Mouse (Mus musculus): ENCODE data around the gene Arglu1.

Gene Arglu1

DNA sequence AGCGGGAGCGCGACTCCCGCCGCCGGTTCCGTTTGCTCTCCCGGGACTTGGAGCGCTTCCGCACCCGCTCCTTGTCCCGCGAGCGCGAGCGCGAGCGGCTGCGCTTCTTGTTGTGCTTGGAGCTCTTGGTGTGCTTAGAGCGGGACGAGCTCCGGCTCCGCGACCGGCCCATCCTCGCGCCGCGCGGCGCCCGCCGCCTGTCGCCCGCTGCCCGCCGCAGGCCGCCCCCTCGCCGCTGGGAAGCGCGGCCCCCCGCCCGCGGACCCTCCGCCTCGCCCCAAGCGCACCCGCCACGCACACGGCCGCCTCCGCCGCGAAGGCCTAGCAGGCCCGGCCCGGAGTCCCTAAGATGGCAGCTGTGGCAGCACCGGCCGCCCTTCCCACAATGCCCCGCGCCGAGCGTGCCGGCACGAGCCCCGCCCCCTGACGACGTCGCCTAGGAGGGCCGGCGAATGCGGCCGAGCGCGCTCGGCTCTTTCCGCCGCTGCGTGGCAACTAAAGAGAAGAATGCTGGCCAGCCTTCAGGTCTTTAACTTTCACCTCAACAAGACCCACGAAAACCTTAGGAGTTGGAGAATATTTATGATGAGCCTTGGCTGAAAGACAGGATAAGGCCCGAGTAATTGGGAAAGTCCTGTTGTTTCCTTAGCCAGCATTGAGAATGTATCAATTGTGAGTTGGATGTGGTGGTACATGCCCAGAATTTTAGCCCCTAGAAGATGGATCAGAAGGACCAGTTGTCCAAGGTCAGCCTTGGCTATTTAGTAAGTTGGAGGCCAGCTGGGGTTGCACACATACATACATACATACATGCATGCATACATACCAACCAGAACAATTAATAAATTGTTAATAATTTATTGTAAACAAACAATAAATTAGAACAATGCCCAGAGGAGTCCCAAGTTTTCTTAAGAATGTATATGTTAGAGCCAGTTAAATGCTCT lies at the start of gene Arglu1:
Arglu1 (minus strand) TSS at position 376 of the 947 bp plus-strand sequence.
- DNase-seq (ENCODE audit: low spot score): peak; percentile 97

DNA sequence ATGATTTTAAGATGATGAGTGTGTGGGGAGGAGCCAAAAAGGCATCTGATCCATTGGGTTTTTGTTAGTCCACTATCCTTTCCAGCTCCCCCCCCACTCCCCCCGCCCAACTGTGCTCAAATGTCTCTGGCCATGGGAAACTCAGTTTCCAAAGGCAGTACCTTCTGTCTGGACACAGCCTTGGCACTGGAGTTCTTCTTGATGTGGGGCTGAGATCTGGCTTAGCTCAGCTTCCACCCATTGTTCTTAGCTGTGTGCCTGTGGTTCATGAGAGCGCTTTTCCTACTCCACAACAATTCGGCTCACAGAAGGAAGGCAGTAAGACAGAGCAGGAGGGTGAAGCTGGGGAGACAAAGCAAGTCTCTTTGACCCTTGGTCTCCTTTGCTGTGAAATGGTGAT lies 47.0 kb upstream of the Arglu1 start:
- no peak for DNase-seq (ENCODE audit: low spot score)

- no peak for DNase-seq (ENCODE audit: low spot score)
These were observed 46.5 kb upstream of the Arglu1 start for GRCm38 (mm10) chr8:8736826-8737225.

- peak; percentile 63 for DNase-seq (ENCODE audit: low spot score)
These were observed 43.5 kb upstream of the Arglu1 start for GRCm38 (mm10) chr8:8733804-8734203.

- DNase-seq (ENCODE audit: low spot score): no peak
These were observed 38.3 kb upstream of the Arglu1 start for GRCm38 (mm10) chr8:8728643-8729042.

DNA sequence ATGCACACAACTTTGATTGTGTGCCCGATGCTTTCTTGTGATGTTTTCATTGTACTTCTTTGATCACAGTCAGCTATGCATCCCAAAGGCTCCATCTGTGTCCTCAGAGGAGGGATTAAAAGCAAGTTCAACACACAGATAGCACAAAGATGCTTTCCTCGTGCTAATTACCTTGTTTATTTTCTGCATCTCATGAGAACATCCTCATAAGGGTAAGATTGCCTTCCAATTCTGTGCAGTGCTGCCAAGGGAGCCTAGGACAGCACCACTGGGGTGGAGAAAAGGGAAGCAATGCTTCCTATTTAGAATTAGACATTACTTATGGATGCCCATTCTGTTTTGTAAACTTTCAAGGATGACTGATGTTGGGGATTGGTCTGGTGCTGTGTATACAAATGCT lies 36.2 kb upstream of the Arglu1 start:
- no peak for DNase-seq (ENCODE audit: low spot score)

- no peak for DNase-seq (ENCODE audit: low spot score)
These were observed 14.5 kb upstream of the Arglu1 start for GRCm38 (mm10) chr8:8704813-8705212.

DNA sequence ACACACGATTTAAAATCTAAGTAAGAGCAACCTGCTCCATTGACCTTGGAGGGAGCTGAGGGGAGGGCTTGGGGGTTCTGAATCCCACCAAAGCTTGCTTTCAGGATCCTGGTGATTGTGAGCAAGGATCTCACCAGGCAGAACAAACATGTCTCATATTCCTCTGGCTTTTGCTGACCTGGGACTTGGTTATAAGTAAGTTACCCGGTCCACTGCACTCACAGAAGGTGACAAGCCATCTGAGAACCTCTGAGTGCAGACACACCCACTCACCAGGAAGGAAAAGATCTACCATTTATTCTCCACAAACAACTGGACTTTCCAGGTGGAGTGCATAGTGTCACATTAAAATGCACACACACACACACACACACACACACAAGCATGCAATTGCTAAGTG lies 13.3 kb upstream of the Arglu1 start:
- DNase-seq (ENCODE audit: low spot score): no peak

DNA sequence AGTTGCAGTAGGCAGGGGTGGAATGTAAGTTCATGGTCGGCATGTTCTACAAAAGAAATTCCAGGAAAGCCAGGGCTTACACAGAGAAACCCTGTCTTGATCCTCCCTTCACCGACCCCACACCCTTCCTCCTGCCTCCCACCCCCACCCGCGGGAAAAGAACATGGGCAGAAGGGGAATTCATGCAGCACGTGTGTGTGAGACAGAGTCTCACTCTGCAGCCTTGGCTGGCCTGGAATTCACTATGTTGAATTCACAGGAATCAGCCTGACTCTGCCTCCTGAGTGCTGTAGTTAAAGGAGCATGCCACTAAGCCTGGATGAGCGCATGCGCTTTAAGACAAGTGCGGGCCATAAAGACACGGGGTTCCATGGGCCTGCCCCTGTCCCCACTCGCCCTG lies 10.5 kb upstream of the Arglu1 start:
- DNase-seq (ENCODE audit: low spot score): no peak

DNA sequence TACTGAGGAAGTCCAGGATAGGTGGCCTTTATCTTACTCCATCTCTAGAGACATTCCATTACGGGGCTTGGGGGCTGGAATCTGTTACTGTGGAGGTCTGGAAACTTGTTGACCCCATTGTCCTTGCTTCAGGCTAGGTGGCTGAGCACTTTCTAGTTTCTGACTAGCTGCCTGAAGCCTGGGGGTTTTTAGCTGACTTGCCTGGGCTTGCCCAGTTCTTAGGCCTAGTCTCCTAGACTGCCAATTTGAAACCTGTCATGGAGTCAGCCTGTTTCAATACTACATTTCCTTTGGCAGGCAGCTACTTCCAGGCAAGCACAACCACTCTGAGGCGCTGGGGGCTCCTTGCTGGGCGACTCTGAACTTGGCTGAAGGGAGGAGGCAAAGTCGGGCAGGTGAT lies 9.9 kb upstream of the Arglu1 start:
- no peak for DNase-seq (ENCODE audit: low spot score)

GRCm38 (mm10) chr8:8689454-8690145 lies 721 bp downstream of the Arglu1 start:
- DNase-seq (ENCODE audit: low spot score): peak; percentile 63

GRCm38 (mm10) chr8:8688823-8689453 lies 1.4 kb downstream of the Arglu1 start:
- DNase-seq (ENCODE audit: low spot score): peak; percentile 21

DNA sequence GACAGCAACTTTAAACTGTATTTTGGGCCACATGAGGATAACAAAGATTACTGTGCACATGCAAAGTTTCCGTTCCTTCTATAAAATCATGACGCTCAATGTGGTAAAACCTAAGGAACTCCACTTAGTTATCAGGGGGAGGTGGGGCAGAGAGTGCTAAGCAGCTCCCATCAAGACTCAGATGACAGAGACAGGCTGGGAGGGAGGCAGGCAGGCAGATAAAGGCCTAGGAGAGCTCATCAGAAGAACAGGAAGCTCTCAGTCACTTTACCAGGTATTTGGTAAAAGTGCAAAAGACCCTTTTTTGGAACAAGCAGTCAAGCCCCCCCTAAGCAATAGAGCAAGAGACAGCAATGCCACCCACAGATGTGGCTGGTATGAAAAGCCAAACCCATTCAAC lies 4.8 kb downstream of the Arglu1 start:
- DNase-seq (ENCODE audit: low spot score): no peak

DNA sequence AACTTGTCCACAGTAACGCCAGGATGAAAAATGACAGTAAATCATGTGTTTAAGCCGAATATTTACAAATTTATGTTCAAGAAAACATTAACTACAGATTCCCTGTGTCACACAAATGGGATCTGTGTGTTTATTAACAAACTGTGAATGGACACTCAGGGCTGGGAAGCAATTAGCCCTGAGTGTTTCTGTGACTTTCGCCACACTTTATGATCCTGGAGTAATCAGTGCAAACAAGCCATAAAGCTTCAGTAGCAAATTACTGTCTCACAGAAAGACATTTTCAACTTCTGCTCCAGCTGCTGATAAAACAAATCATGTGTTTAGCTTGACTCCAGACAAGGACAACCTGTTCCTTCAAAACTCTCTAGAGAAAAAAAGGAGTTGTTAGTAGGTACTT lies 7.6 kb downstream of the Arglu1 start:
- DNase-seq (ENCODE audit: low spot score): no peak

DNA sequence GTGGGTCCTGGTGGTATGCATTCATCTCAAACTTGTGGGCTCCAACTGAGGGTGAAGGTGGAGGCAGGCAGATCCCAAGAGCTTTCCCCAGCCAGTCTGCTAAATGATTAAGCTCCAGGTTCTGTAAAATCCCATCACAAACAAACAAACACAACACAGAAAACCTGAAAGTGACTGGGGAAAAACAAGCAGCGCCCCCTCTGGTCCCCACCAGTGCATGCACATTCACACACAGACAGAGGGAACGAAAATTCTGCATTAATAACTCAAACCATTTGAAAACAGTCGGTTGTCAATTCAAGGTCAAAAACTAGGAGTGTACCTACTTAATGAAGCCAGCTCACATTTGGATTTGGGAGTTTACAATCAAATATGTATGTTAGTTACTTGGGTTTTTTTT lies 12.1 kb downstream of the Arglu1 start:
- DNase-seq (ENCODE audit: low spot score): no peak

GRCm38 (mm10) chr8:8674864-8675263 lies 15.5 kb downstream of the Arglu1 start:
- no peak for DNase-seq (ENCODE audit: low spot score)

GRCm38 (mm10) chr8:8661759-8662138 lies 28.6 kb downstream of the Arglu1 start:
- peak; percentile 96 for DNase-seq (ENCODE audit: low spot score)

- peak; percentile 97 for DNase-seq (ENCODE audit: low spot score)
These were observed 29.1 kb downstream of the Arglu1 start, which contains the start of gene Efnb2 for GRCm38 (mm10) chr8:8661103-8661758. Efnb2 (minus strand) TSS chr8:8661242.

DNA sequence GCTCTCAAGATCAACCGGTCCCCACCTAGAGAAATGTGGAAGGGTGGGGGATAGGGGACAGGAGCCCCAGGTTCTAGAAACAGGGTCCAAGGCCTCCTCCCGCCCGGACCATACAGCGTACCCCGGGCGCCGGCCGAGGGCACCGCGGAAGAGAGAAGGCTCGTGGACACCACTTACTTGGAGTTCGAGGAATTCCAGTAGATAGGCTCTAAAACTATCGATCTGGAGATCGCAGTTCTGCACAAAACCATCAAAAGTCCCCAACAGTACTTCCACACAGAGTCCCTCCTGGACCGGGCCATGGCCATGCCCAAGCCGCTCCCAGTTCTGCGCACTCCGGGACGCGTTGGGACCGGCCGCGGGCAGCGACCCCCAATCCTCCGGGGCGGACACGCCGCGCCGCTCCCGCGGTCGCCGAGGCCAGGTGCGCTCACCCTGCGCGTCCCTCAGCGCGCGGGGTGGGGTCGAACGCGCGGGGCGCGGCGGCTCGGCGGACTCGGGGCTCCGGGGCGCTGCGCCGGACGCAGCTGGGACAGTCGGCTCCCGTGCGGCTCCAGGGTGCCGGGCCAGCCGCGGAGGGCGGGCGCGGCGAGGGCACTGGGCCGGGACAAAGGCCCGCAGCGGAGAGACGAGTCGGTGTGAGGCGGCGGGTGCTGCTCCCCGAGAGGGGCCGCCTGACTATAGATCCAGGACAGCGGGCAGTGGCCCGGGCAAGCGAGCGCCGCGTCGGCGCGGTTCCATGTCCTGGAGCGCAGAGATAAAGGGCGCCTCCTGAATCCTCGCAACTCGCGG lies 29.8 kb downstream of the Arglu1 start:
- DNase-seq (ENCODE audit: low spot score): peak; percentile 45

- DNase-seq (ENCODE audit: low spot score): peak; percentile 56
These were observed 30.6 kb downstream of the Arglu1 start for GRCm38 (mm10) chr8:8659503-8660306.
